Mouse (Mus musculus) heart, adult 2 months (tissue): ENCODE results near the gene Acadvl. TPM values are rescaled to one million over a fixed set of nuclear protein-coding genes. Genes with fewer than 3 reads are reported as not detected.

Experiments used
- DNase-seq, 2 experiments: peaks; one replicate each; pipeline ENCODE4 v3.0.0; 2021
- H3K27ac ChIP-seq: fragments of 200-600 bp; 2 replicates; pipeline ENCODE4 v1.8.1; 2022
- H3K27me3 ChIP-seq: fragments of 200-500 bp; 2 replicates; pipeline ENCODE4 v1.6.1; 2012; ENCODE audit warnings: mild to moderate bottlenecking, low read length, inconsistent platforms, mixed read lengths; ENCODE audit not compliant: control insufficient read depth, insufficient read depth
- H3K36me3 ChIP-seq: fragments of 200-500 bp; 2 replicates; pipeline ENCODE4 v1.6.1; 2012; ENCODE audit warnings: low read length, inconsistent platforms; ENCODE audit not compliant: control insufficient read depth, insufficient read depth
- H3K4me1 ChIP-seq: fragments of 200-500 bp; 2 replicates; pipeline ENCODE4 v1.6.1; 2011; ENCODE audit warnings: low read length; ENCODE audit not compliant: control insufficient read depth, insufficient read depth
- H3K4me3 ChIP-seq: fragments of 200-600 bp; 2 replicates; pipeline ENCODE4 v1.8.1; 2022
- H3K79me2 ChIP-seq: fragments of 200-500 bp; replicated peaks from 2 replicates; pipeline ENCODE4 v1.6.1; 2012; ENCODE audit warnings: mild to moderate bottlenecking, inconsistent platforms, low read length, moderate library complexity, mixed read lengths; ENCODE audit not compliant: control insufficient read depth, insufficient read depth
- H3K9ac ChIP-seq: fragments of 200-500 bp; 2 replicates; pipeline ENCODE4 v1.6.1; 2012; ENCODE audit warnings: low read depth, mild to moderate bottlenecking, control low read depth, inconsistent platforms, low read length, mixed read lengths
- CTCF ChIP-seq: fragments of 200-600 bp; IDR thresholded peaks from 2 replicates; pipeline ENCODE4 v1.8.1; 2022; ENCODE audit warnings: antibody characterized with exemption, mild to moderate bottlenecking, moderate library complexity
- EP300 ChIP-seq: fragments of 200-500 bp; IDR thresholded peaks from 2 replicates; pipeline ENCODE4 v1.6.1; 2011; ENCODE audit warnings: low read depth, low read length, control low read depth; ENCODE audit not compliant: insufficient read depth
- POLR2A ChIP-seq: fragments of 200-500 bp; IDR thresholded peaks from 2 replicates; pipeline ENCODE4 v1.6.1; 2011; ENCODE audit warnings: mild to moderate bottlenecking, low read depth, low read length, control low read depth; ENCODE audit not compliant: insufficient read depth
- WGBS: fragments of 180-500 bp; shearing (Covaris S2); methylation state at CpG from one replicate; pipeline ENCODE4 v1.1.7; 2018; 5-methylcytosine and 5-hydroxymethylcytosine counted together
- intact Hi-C: fragments of 180-260 bp; cut with DNase I; formaldehyde crosslinking; loops from one replicate; pipeline ENCODE4 v1.15.1; 2025
- polyA plus RNA-seq: library from polyadenylated mRNA; depleted of rRNA; stranded (reverse); fragments of >200 nt; gene quantifications from 2 replicates; pipeline ENCODE4 v1.2.3, GENCODE M21; 2012
- total RNA-seq, 2 experiments: library from RNA; stranded (reverse); gene quantifications; 2 replicates each; pipeline ENCODE4 v1.2.3; 2021

The Acadvl gene
- total and polyA plus RNA-seq, 3 experiments, result 701 to 1,355 (median 1,139) TPM

- peak; percentile 97 to 99 for DNase-seq
- TF ChIP-seq POLR2A (peak; percentile 88), CTCF (no peak), EP300 (peak; percentile 56; the same call in 1 of the 2 replicates)
- peak overlapping the region; percentile 91 for H3K9ac ChIP-seq
- no peaks in the 10 kb centered on the region for H3K27me3 ChIP-seq
- peaks cover 3% of the 10 kb centered on the region for H3K36me3 ChIP-seq
- H3K4me1 ChIP-seq, result peaks cover 5% of the 10 kb centered on the region
- peak overlapping the region; percentile 85 for H3K4me3 ChIP-seq
- H3K27ac ChIP-seq, result peak overlapping the region; percentile 90
- under 1% methylated on average over 41 of the region's 60 CpGs for WGBS
- intact Hi-C loops, result loop anchor here (2.0 kb wide), 1 partner anchor 14 kb away; the partner anchor contains the start of gene Phf23
- H3K79me2 ChIP-seq, result 0 out of 2 replicates have a peak, but pooled peaks cover 1% of the 10 kb centered on the region
These were observed 34.7 kb downstream of the Acadvl start for GRCm38 (mm10) chr11:69980196-69981140.

GRCm38 (mm10) chr11:69979827-69980195 is 35.4 kb downstream of the Acadvl start:
- Histone ChIP-seq H3K27ac (peak overlapping the region; percentile 90), H3K36me3 (peaks cover 3% of the 10 kb centered on the region), H3K79me2 (0 out of 2 replicates have a peak, but pooled peaks cover 1% of the 10 kb centered on the region), H3K9ac (peak overlapping the region; percentile 62), H3K4me3 (peak overlapping the region; percentile 85), H3K4me1 (peaks cover 5% of the 10 kb centered on the region), H3K27me3 (no peaks in the 10 kb centered on the region)
- WGBS, result 3% methylated on average over 16 of the region's 16 CpGs
- no peak for DNase-seq
- no peak for TF ChIP-seq POLR2A
- no peak for TF ChIP-seq EP300
- no peak for TF ChIP-seq CTCF
- intact Hi-C loops, result loop anchor here (2.0 kb wide), 1 partner anchor 15 kb away; the partner anchor contains the start of gene Phf23

GRCm38 (mm10) chr11:69976271-69976670 is 38.9 kb downstream of the Acadvl start:
- TF ChIP-seq CTCF (no peak), POLR2A (no peak)
- Histone ChIP-seq H3K4me1 (no peaks in the 10 kb centered on the region; the same call in 1 of the 2 replicates), H3K9ac (no peak overlapping the region), H3K27ac (no peak overlapping the region), H3K36me3 (peaks cover 3% of the 10 kb centered on the region), H3K27me3 (no peaks in the 10 kb centered on the region), H3K4me3 (no peak overlapping the region), H3K79me2 (0 out of 2 replicates have a peak, but pooled peaks cover 1% of the 10 kb centered on the region)
- intact Hi-C loops, result no loop called here
- no peak for DNase-seq
- 48% methylated on average over 4 of the region's 4 CpGs for WGBS

- Histone ChIP-seq H3K36me3 (peaks cover 3% of the 10 kb centered on the region), H3K4me3 (no peak overlapping the region), H3K9ac (no peak overlapping the region), H3K27me3 (no peaks in the 10 kb centered on the region), H3K27ac (no peak overlapping the region), H3K4me1 (no peaks in the 10 kb centered on the region; the same call in 1 of the 2 replicates), H3K79me2 (no peaks in the 10 kb centered on the region)
- intact Hi-C loops, result no loop called here
- WGBS, result 97% methylated on average over 2 of the region's 2 CpGs
- DNase-seq, result no peak
- TF ChIP-seq POLR2A, result no peak
- no peak for TF ChIP-seq CTCF
- no peak for TF ChIP-seq EP300
These were observed 40.3 kb downstream of the Acadvl start for GRCm38 (mm10) chr11:69974907-69975306.

GRCm38 (mm10) chr11:69970775-69971174 is 44.4 kb downstream of the Acadvl start:
- Histone ChIP-seq H3K27ac (no peak overlapping the region), H3K4me3 (no peak overlapping the region), H3K4me1 (peaks cover 2% of the 10 kb centered on the region; the same call in 1 of the 2 replicates), H3K79me2 (no peaks in the 10 kb centered on the region), H3K36me3 (no peaks in the 10 kb centered on the region), H3K9ac (no peak overlapping the region), H3K27me3 (peaks cover 4% of the 10 kb centered on the region; the same call in 1 of the 2 replicates)
- DNase-seq, result no peak
- TF ChIP-seq CTCF (no peak), POLR2A (no peak), EP300 (no peak)
- WGBS, result 79% methylated on average over 3 of the region's 3 CpGs
- intact Hi-C loops, result no loop called here

GRCm38 (mm10) chr11:69970222-69970621 is 45.0 kb downstream of the Acadvl start:
- no peak for DNase-seq
- H3K27ac ChIP-seq, result no peak overlapping the region
- no peak overlapping the region for H3K4me3 ChIP-seq
- peaks cover 7% of the 10 kb centered on the region for H3K27me3 ChIP-seq
- TF ChIP-seq EP300 (no peak), POLR2A (no peak), CTCF (no peak)
- H3K4me1 ChIP-seq, result peaks cover 2% of the 10 kb centered on the region; the same call in 1 of the 2 replicates
- H3K79me2 ChIP-seq, result no peaks in the 10 kb centered on the region
- no peak overlapping the region for H3K9ac ChIP-seq
- intact Hi-C loops, result no loop called here
- WGBS, result 75% methylated on average over 6 of the region's 6 CpGs
- H3K36me3 ChIP-seq, result no peaks in the 10 kb centered on the region
